Mouse (Mus musculus) bone marrow macrophage, adult 2 months (primary cell): ENCODE measurements at regions not wholly inside any gene's neighbourhood (a gene's known extent, or its start where the extent isn't known, plus 50 kb on each side); places are given as distances from the start of the nearest gene placed in this dataset.

Experiments used
- H3K27ac ChIP-seq: 2 replicates; pipeline ENCODE4 v1.5.1; 2012; ENCODE audit warnings: low read depth, low read length; ENCODE audit not compliant: insufficient read depth
- H3K4me1 ChIP-seq: 2 replicates; pipeline ENCODE4 v1.6.1; 2012; ENCODE audit warnings: low read length; ENCODE audit not compliant: control insufficient read depth, insufficient read depth
- H3K4me3 ChIP-seq: 2 replicates; pipeline ENCODE4 v1.5.1; 2012; ENCODE audit warnings: mild to moderate bottlenecking, low read length, moderate library complexity; ENCODE audit not compliant: insufficient read depth
- CTCF ChIP-seq: IDR thresholded peaks from 2 replicates; pipeline ENCODE4 v1.5.1; 2012; ENCODE audit warnings: low read depth, mild to moderate bottlenecking, low read length, moderate library complexity
- POLR2A ChIP-seq: IDR thresholded peaks from 2 replicates; pipeline ENCODE4 v1.6.1; 2012; ENCODE audit warnings: mild to moderate bottlenecking, low read depth, low read length, borderline replicate concordance

GRCm38 (mm10) chr9:61662055-61663028 is 252.0 kb downstream of the Rplp1 start:
- Histone ChIP-seq H3K4me1 (peaks cover 10% of the 10 kb centered on the region), H3K4me3 (no peak overlapping the region), H3K27ac (no peak overlapping the region)
- TF ChIP-seq CTCF, result no peak
- no peak for TF ChIP-seq POLR2A

DNA sequence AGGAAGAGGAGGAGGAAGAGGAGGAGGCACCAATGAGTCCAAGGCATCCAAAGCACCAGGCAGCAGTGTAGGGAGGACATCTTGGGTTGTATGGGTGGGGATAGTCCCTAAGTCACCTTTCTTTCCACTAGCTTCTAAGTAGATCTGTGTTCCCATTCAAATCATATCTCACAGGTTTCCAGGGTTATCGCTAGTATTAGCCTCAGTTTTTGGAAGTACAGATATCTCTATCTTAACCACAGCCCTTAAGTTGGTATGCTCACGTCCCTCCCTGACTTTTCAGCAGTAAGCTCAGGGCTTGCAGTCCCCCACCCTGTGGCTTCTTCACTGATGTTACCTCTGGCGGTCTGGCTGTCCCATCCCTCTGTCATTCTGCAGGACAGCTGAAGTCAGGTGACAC is 254.2 kb downstream of the Rplp1 start:
- no peak overlapping the region for H3K4me3 ChIP-seq

DNA sequence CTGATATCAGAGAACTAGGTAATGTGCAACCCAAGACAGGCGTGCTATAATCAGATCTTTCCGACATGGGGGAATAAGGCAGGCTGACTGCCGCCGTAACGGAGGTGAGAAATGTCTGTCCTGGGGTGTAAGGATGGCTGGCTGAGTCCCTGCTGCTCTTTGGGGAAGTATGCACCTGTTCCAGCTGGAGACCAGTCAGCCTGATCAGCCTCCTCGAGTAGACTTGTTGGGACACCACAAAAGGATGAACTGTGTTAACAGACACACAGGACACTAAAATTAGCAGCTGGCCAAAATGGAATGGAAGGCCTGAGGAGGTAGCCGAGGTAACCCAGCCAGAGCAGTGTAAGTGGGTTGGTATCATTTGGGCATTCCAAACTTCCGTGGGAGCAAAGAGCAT is 256.3 kb downstream of the Rplp1 start:
- TF ChIP-seq CTCF (no peak), POLR2A (no peak)
- Histone ChIP-seq H3K27ac (no peak overlapping the region), H3K4me3 (no peak overlapping the region), H3K4me1 (0 out of 2 replicates have a peak, but pooled peaks cover 2% of the 10 kb centered on the region)

More for the DNA sequence above, 254.2 kb downstream of the Rplp1 start:
- H3K27ac ChIP-seq, result no peak overlapping the region
- 0 out of 2 replicates have a peak, but pooled peaks cover 2% of the 10 kb centered on the region for H3K4me1 ChIP-seq
- TF ChIP-seq POLR2A, result no peak
- no peak for TF ChIP-seq CTCF

DNA sequence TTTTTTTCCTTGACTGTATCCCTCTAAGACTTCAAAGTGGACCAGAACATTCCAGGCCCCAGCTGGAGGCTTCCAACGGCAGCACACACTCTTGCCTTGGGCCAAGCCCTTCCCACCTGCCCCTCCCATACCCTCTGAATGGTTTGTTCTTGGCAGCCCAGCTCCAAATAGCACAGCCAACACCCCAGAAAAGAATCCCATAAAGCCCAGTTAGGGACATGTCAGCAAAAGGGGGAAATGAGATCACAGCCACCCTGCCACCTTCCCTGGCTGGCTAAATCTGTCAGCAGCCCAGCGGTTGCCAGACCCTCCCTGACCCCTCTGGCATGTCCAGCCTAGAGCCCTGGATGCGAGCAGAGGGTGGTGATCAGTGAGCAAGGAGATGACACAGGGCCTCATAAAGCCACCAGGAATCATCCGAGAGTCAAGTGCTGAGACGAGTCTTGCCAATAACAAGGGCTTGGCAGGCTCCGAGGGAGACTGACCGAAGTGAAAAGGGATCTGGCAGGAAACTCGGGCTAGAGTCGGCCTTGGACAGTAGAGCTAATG is 258.8 kb downstream of the Rplp1 start:
- no peak for TF ChIP-seq CTCF
- no peak for TF ChIP-seq POLR2A
- H3K27ac ChIP-seq, result no peak overlapping the region

DNA sequence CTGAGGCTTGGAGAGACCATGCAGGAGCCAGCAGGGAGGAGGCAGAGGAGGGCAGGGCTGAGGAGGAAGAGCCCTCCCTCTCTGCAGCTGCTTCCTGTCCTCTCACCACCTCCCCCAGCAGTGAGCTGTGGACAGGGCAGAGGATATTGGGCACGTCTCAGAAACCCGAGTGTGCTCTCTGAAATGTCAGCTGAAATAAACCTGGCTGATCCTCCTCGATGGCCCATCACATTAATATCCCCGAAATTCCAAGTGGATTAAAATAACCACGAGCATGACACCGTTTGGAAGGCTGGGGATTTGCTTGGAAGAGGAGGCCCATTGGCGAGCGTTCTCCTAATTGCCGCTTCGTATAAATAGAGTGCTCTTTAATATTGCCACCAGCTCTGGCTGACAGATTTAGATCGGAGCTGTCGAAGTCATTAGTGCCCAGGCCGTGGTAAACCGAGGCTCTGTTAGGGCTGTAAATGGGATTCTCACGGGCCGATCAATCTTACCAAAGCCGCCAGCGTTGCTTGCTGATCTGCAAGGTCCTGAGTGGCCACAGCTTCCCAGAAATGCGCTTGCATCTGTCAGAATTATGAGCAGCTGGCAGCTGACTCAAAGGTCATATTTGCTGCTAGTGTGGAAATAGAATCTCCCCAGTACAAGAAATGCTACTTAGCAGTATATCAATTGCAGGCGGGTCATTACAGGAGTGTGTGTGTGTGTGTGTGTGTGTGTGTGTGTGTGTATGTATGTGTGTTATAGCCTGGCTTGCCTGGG is 268.5 kb downstream of the Rplp1 start:
- Histone ChIP-seq H3K4me3 (no peak overlapping the region), H3K4me1 (no peaks in the 10 kb centered on the region), H3K27ac (no peak overlapping the region)
- TF ChIP-seq CTCF, result no peak
- TF ChIP-seq POLR2A, result no peak

More for the DNA sequence above, 258.8 kb downstream of the Rplp1 start:
- H3K4me3 ChIP-seq, result no peak overlapping the region
- H3K4me1 ChIP-seq, result no peaks in the 10 kb centered on the region

DNA sequence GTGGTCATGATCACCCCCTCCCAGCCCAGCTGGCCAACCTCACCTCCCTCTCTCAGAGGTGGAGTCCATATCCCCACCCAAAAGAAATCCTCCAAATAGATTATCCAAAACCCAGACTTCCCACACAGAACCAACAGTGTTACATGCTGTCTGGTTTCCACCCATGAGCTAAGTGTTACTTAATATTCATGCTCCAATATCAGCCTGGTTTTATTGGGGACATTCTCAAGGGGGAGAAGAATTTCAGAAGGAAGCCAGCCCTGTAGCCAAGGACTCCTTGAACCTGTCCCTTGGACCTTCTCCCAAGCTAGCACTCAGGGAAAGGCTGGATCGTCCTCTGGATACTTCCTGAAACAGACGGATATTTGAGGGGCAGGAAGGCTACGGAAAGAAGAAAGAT is 268.6 kb downstream of the Tle3 start:
- Histone ChIP-seq H3K4me3 (no peak overlapping the region), H3K4me1 (no peaks in the 10 kb centered on the region), H3K27ac (no peak overlapping the region)
- TF ChIP-seq POLR2A, result no peak
- TF ChIP-seq CTCF, result no peak

- H3K4me1 ChIP-seq, result no peaks in the 10 kb centered on the region
- H3K4me3 ChIP-seq, result no peak overlapping the region
- no peak overlapping the region for H3K27ac ChIP-seq
- TF ChIP-seq POLR2A (no peak), CTCF (no peak)
Observed at GRCm38 (mm10) chr9:61638908-61639307, 266.7 kb downstream of the Tle3 start.

DNA sequence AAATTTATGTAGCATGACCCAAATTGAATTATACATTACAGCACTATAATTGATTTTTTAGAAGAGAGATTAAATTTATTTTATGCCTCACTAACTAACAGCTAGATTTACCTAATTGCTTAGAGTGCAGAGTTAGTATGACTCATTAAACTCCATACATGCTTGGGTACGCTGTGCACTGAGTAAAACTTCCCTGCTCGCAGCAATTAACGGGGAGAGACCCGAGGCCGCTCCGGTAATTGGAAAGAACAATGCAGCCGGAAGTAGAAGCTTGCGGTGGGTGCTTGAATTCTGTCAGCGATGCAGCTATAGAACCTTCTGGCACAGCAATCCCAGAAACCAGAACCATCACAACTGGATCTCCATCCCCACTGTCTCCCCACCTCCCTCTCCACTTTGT is 261.8 kb downstream of the Tle3 start:
- Histone ChIP-seq H3K4me1 (no peaks in the 10 kb centered on the region), H3K27ac (no peak overlapping the region), H3K4me3 (no peak overlapping the region)
- TF ChIP-seq POLR2A (no peak), CTCF (no peak)

- no peak overlapping the region for H3K4me3 ChIP-seq
- TF ChIP-seq POLR2A (no peak), CTCF (no peak)
- peaks cover 8% of the 10 kb centered on the region for H3K4me1 ChIP-seq
- H3K27ac ChIP-seq, result no peak overlapping the region
Observed at GRCm38 (mm10) chr9:61632602-61633001, 260.4 kb downstream of the Tle3 start.
